Mouse (Mus musculus): ENCODE results near the gene B3gat1. TPM values are rescaled to one million over a fixed set of nuclear protein-coding genes. Genes with fewer than 3 reads are reported as not detected.
A peak's percentile ranks its signal among the peaks of the same experiment; 100 is the strongest.

B3gat1 gene
- polyA plus RNA-seq, 1 experiment = 0.04 TPM

GRCm38 (mm10) chr9:26700329-26700728, 33.2 kb upstream of the B3gat1 start:
- TF ChIP-seq POLR2A (IDR thresholded peaks at IDR 0.05; ENCODE audit: control insufficient read depth, low read depth, low read length) (no peak), CTCF (IDR thresholded peaks at IDR 0.05; ENCODE audit: control insufficient read depth, insufficient read depth, insufficient replicate concordance, low read depth, low read length) (no peak)
- Histone ChIP-seq H3K36me3 (ENCODE audit: control insufficient read depth, insufficient read depth, low read length) (no peaks in the 10 kb centered on the region), H3K27ac (ENCODE audit: control insufficient read depth, insufficient read depth, low read depth, low read length) (no peak overlapping the region), H3K4me1 (ENCODE audit: control insufficient read depth, insufficient read depth, low read length) (no peaks in the 10 kb centered on the region), H3K4me3 (ENCODE audit: control insufficient read depth, low read depth, low read length) (no peak overlapping the region), H3K27me3 (ENCODE audit: control insufficient read depth, insufficient read depth, low read length) (no peaks in the 10 kb centered on the region)

- Histone ChIP-seq H3K36me3 (ENCODE audit: control insufficient read depth, insufficient read depth, low read length) (no peaks in the 10 kb centered on the region), H3K27ac (ENCODE audit: control insufficient read depth, insufficient read depth, low read depth, low read length) (no peak overlapping the region), H3K4me1 (ENCODE audit: control insufficient read depth, insufficient read depth, low read length) (no peaks in the 10 kb centered on the region), H3K27me3 (ENCODE audit: control insufficient read depth, insufficient read depth, low read length) (no peaks in the 10 kb centered on the region), H3K4me3 (ENCODE audit: control insufficient read depth, low read depth, low read length) (no peak overlapping the region)
- no peak for TF ChIP-seq POLR2A (IDR thresholded peaks at IDR 0.05; ENCODE audit: control insufficient read depth, low read depth, low read length)
- no peak for TF ChIP-seq CTCF (IDR thresholded peaks at IDR 0.05; ENCODE audit: control insufficient read depth, insufficient read depth, insufficient replicate concordance, low read depth, low read length)
These were observed 15.1 kb upstream of the B3gat1 start for GRCm38 (mm10) chr9:26718388-26718787.

GRCm38 (mm10) chr9:26721771-26722170, 11.8 kb upstream of the B3gat1 start:
- no peaks in the 10 kb centered on the region for H3K4me1 ChIP-seq (ENCODE audit: control insufficient read depth, insufficient read depth, low read length)
- no peak overlapping the region for H3K4me3 ChIP-seq (ENCODE audit: control insufficient read depth, low read depth, low read length)
- no peaks in the 10 kb centered on the region for H3K36me3 ChIP-seq (ENCODE audit: control insufficient read depth, insufficient read depth, low read length)
- no peaks in the 10 kb centered on the region for H3K27me3 ChIP-seq (ENCODE audit: control insufficient read depth, insufficient read depth, low read length)
- H3K27ac ChIP-seq (ENCODE audit: control insufficient read depth, insufficient read depth, low read depth, low read length) = no peak overlapping the region
- no peak for TF ChIP-seq CTCF (IDR thresholded peaks at IDR 0.05; ENCODE audit: control insufficient read depth, insufficient read depth, insufficient replicate concordance, low read depth, low read length)
- no peak for TF ChIP-seq POLR2A (IDR thresholded peaks at IDR 0.05; ENCODE audit: control insufficient read depth, low read depth, low read length)

GRCm38 (mm10) chr9:26725709-26726108, 7.8 kb upstream of the B3gat1 start:
- Histone ChIP-seq H3K27ac (ENCODE audit: control insufficient read depth, insufficient read depth, low read depth, low read length) (no peak overlapping the region), H3K4me3 (ENCODE audit: control insufficient read depth, low read depth, low read length) (no peak overlapping the region), H3K4me1 (ENCODE audit: control insufficient read depth, insufficient read depth, low read length) (no peaks in the 10 kb centered on the region), H3K36me3 (ENCODE audit: control insufficient read depth, insufficient read depth, low read length) (no peaks in the 10 kb centered on the region), H3K27me3 (ENCODE audit: control insufficient read depth, insufficient read depth, low read length) (no peaks in the 10 kb centered on the region)
- TF ChIP-seq POLR2A (IDR thresholded peaks at IDR 0.05; ENCODE audit: control insufficient read depth, low read depth, low read length) (no peak), CTCF (IDR thresholded peaks at IDR 0.05; ENCODE audit: control insufficient read depth, insufficient read depth, insufficient replicate concordance, low read depth, low read length) (no peak)

- H3K36me3 ChIP-seq (ENCODE audit: control insufficient read depth, insufficient read depth, low read length) = no peaks in the 10 kb centered on the region
- no peaks in the 10 kb centered on the region for H3K4me1 ChIP-seq (ENCODE audit: control insufficient read depth, insufficient read depth, low read length)
- no peak overlapping the region for H3K27ac ChIP-seq (ENCODE audit: control insufficient read depth, insufficient read depth, low read depth, low read length)
- no peak for TF ChIP-seq CTCF (IDR thresholded peaks at IDR 0.05; ENCODE audit: control insufficient read depth, insufficient read depth, insufficient replicate concordance, low read depth, low read length)
- TF ChIP-seq POLR2A (IDR thresholded peaks at IDR 0.05; ENCODE audit: control insufficient read depth, low read depth, low read length) = no peak
- H3K27me3 ChIP-seq (ENCODE audit: control insufficient read depth, insufficient read depth, low read length) = no peaks in the 10 kb centered on the region
- no peak overlapping the region for H3K4me3 ChIP-seq (ENCODE audit: control insufficient read depth, low read depth, low read length)
These were observed 6.1 kb upstream of the B3gat1 start for GRCm38 (mm10) chr9:26727445-26727844.

GRCm38 (mm10) chr9:26728556-26728955, 5.0 kb upstream of the B3gat1 start:
- Histone ChIP-seq H3K36me3 (ENCODE audit: control insufficient read depth, insufficient read depth, low read length) (no peaks in the 10 kb centered on the region), H3K4me1 (ENCODE audit: control insufficient read depth, insufficient read depth, low read length) (peaks cover 6% of the 10 kb centered on the region), H3K4me3 (ENCODE audit: control insufficient read depth, low read depth, low read length) (no peak overlapping the region), H3K27me3 (ENCODE audit: control insufficient read depth, insufficient read depth, low read length) (no peaks in the 10 kb centered on the region), H3K27ac (ENCODE audit: control insufficient read depth, insufficient read depth, low read depth, low read length) (no peak overlapping the region)
- TF ChIP-seq CTCF (IDR thresholded peaks at IDR 0.05; ENCODE audit: control insufficient read depth, insufficient read depth, insufficient replicate concordance, low read depth, low read length) (no peak), POLR2A (IDR thresholded peaks at IDR 0.05; ENCODE audit: control insufficient read depth, low read depth, low read length) (no peak)

- peaks cover 11% of the 10 kb centered on the region for H3K4me1 ChIP-seq (ENCODE audit: control insufficient read depth, insufficient read depth, low read length)
- H3K27me3 ChIP-seq (ENCODE audit: control insufficient read depth, insufficient read depth, low read length) = no peaks in the 10 kb centered on the region
- H3K27ac ChIP-seq (ENCODE audit: control insufficient read depth, insufficient read depth, low read depth, low read length) = no peak overlapping the region
- H3K4me3 ChIP-seq (ENCODE audit: control insufficient read depth, low read depth, low read length) = peak overlapping the region; percentile 70
- no peaks in the 10 kb centered on the region for H3K36me3 ChIP-seq (ENCODE audit: control insufficient read depth, insufficient read depth, low read length)
- no peak for TF ChIP-seq POLR2A (IDR thresholded peaks at IDR 0.05; ENCODE audit: control insufficient read depth, low read depth, low read length)
These were observed 458 bp downstream of the B3gat1 start for GRCm38 (mm10) chr9:26733986-26734385.

GRCm38 (mm10) chr9:26737116-26737515, 3.6 kb downstream of the B3gat1 start:
- no peak for TF ChIP-seq CTCF (IDR thresholded peaks at IDR 0.05; ENCODE audit: control insufficient read depth, insufficient read depth, insufficient replicate concordance, low read depth, low read length)
- TF ChIP-seq POLR2A (IDR thresholded peaks at IDR 0.05; ENCODE audit: control insufficient read depth, low read depth, low read length) = no peak
- peaks cover 11% of the 10 kb centered on the region for H3K4me1 ChIP-seq (ENCODE audit: control insufficient read depth, insufficient read depth, low read length)
- H3K27ac ChIP-seq (ENCODE audit: control insufficient read depth, insufficient read depth, low read depth, low read length) = no peak overlapping the region
- H3K36me3 ChIP-seq (ENCODE audit: control insufficient read depth, insufficient read depth, low read length) = no peaks in the 10 kb centered on the region
- H3K4me3 ChIP-seq (ENCODE audit: control insufficient read depth, low read depth, low read length) = no peak overlapping the region
- no peaks in the 10 kb centered on the region for H3K27me3 ChIP-seq (ENCODE audit: control insufficient read depth, insufficient read depth, low read length)

Data from testis, adult 2 months (tissue).